Mouse (Mus musculus): ENCODE measurements around the gene Clcn2.

DNA sequence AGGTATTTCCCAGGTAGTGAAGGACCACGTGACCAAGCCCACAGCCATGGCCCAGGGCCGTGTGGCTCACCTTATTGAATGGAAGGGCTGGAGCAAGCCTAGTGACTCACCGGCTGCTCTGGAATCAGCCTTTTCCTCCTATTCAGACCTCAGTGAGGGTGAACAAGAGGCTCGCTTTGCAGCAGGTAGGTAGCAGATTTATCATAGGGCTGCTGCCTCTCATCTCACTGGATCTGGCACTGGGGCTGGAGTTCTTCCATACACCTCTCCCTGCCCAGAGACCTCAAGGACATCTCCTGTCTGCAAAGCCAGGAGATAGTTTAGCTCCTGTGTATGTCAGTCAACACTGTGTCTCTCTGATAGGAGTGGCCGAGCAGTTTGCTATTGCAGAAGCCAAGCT, 18.3 kb downstream of the Clcn2 start:
- TF ChIP-seq MAX (IDR thresholded peaks at IDR 0.05) (no peak), CTCF (IDR thresholded peaks at IDR 0.05; ENCODE audit: control insufficient read depth, insufficient read depth, insufficient read length) (no peak), CEBPB (IDR thresholded peaks at IDR 0.05; ENCODE audit: low read depth) (no peak), USF1 (IDR thresholded peaks at IDR 0.05; ENCODE audit: low read depth) (no peak), MYOG (IDR thresholded peaks at IDR 0.05; ENCODE audit: control insufficient read depth, extremely low read depth, insufficient read length) (no peak), MYOD1 (IDR thresholded peaks at IDR 0.05; ENCODE audit: control insufficient read depth, insufficient read length, low read depth) (no peak), FOSL1 (IDR thresholded peaks at IDR 0.05; ENCODE audit: insufficient read depth, low read length, poor library complexity, severe bottlenecking) (no peak)
